Mouse (Mus musculus) olfactory bulb, adult 2 months (tissue): ENCODE results near the gene Ormdl3.

Experiments used
- CTCF ChIP-seq: fragments of 200-500 bp; IDR thresholded peaks from 2 replicates; pipeline ENCODE4 v1.5.1; 2012; ENCODE audit warnings: low read depth, mild to moderate bottlenecking, low read length, moderate library complexity; ENCODE audit not compliant: insufficient read depth
- POLR2A ChIP-seq: fragments of 200-500 bp; IDR thresholded peaks from 2 replicates; pipeline ENCODE4 v1.6.1; 2012; ENCODE audit warnings: mild to moderate bottlenecking, low read depth, low read length, moderate library complexity; ENCODE audit not compliant: insufficient read depth

- TF ChIP-seq POLR2A (no peak), CTCF (no peak)
Observed at GRCm38 (mm10) chr11:98563921-98564414, 23.2 kb downstream of the Ormdl3 start.
